Mouse (Mus musculus): ENCODE results near the gene Atxn7l1.

GRCm38 (mm10) chr12:33359209-33359608 lies 211.7 kb downstream of the Atxn7l1 start:
- TF ChIP-seq CTCF (IDR thresholded peaks at IDR 0.05; ENCODE audit: extremely low read depth, insufficient read depth, insufficient read length, insufficient replicate concordance) (no peak), POLR2A (IDR thresholded peaks at IDR 0.05; ENCODE audit: low read depth, low read length) (no peak)

All from spleen, adult 2 months (tissue).